Mouse (Mus musculus) cerebellum, adult 8-10 months (tissue): ENCODE results near the gene Edc3.
A peak's percentile ranks its signal among the peaks of the same experiment; 100 is the strongest.

Experiments used
- DNase-seq: peaks from one replicate; pipeline ENCODE4 v3.0.0; 2022

The Edc3 gene

GRCm38 (mm10) chr9:57708068-57708719, at the start of gene Edc3:
Edc3 (plus strand) TSS chr9:57708540.
- DNase-seq, result peak; percentile 79

DNA sequence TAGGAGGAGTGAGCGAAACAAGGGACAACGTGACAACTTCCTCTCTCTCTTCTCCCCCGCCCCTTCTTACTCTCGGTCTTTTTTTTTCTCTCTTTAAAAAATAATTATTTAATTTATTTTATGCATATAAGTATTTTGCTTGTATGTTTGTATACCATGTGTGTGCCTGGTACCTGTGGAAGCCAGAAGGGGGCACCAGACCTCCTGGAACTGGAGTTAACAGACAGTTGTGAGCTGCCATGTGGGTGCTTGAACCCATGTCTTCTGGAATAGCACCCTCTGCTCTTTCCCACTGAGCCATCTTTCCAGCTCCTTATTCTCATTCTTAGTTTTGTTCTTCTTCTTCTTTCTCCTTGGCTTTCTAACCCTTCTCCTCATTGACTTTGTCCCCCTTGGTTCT, 49.4 kb upstream of the Edc3 start:
- no peak for DNase-seq

DNA sequence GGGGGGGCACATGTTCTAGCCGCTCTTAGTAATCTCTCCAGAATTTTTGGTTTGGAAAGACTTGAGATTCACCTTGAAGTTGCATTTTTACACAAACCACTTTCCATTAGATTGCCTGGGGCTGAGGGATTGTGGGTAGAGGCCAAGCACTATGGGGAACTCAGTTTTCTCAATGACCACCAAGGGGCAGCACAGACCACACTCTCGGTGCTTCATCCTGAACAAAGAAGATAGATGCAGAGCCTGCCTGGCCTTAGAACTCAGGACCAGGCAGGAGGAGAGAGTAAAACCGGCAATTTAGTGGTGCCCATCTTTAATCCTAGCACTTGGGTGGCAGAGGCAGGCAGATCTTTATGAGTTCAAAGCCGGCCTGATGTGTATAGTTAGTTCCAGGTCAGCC, 48.6 kb upstream of the Edc3 start:
- peak; percentile 72 for DNase-seq

GRCm38 (mm10) chr9:57660501-57660900, 47.8 kb upstream of the Edc3 start:
- DNase-seq, result no peak

DNA sequence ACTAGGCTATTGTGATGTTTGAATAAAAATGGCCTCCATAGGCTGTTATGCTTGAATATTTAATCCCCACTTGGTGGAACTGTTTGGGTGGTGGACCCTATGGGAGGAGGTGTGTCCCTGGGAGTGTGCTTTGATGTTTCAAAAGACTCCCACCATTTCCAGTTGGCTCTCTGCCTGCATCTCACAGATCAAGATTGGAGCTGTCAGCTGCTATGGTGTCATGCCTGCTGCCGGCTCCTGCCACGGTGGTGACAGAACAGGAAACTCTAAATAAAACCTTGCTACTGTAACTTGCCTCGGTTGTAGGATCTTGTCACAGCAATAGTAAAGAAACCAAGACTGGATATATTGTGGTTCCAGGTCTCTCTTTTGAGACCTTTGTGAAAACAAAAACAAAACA, 46.8 kb upstream of the Edc3 start:
- DNase-seq, result no peak

GRCm38 (mm10) chr9:57664616-57665015, 43.7 kb upstream of the Edc3 start:
- no peak for DNase-seq

DNA sequence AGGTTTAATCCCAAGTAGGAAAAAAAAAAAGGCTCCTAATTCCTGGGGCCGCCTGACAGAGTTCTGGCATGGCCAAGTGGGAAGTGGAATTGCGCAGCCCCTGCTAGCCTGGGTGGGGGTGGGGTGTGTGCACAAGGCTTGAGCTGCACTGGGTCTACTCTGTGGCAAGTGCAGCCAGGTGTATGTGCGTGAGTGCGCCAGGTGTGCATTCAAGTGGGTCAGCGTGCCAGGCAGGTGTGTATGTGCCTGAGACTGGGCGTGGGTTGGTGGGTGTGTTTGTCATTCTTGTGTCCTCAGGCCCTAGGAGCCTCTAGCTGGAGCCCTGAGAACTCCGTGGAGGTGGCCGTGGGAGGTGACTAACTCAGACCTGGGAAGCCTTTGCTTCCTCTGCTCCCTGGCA, 41.8 kb upstream of the Edc3 start:
- no peak for DNase-seq

GRCm38 (mm10) chr9:57667136-57667535, 41.2 kb upstream of the Edc3 start:
- DNase-seq, result no peak

GRCm38 (mm10) chr9:57667817-57668216, 40.5 kb upstream of the Edc3 start:
- no peak for DNase-seq

- no peak for DNase-seq
These were observed 40.1 kb upstream of the Edc3 start for GRCm38 (mm10) chr9:57668277-57668676.

DNA sequence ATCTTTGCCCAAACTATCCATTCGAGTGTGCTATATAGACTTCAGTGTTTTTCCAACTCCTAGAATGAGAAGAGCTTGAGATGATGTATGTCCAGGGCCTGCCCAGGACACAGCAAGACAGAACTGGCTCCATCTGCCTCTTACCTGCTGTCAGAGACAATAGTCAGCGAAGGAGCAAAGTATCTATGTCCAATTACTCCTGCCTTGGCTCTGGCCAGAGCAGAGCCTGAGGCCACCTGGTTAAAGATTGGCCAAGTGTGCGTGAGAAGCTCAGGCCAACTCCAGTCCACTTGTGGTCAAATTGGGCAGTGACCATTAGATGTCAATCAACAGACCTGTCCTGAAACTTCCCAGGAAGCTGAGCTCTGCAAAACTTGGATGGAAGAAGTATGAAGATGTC, 38.8 kb upstream of the Edc3 start:
- no peak for DNase-seq

GRCm38 (mm10) chr9:57671037-57671436, 37.3 kb upstream of the Edc3 start:
- DNase-seq, result no peak

DNA sequence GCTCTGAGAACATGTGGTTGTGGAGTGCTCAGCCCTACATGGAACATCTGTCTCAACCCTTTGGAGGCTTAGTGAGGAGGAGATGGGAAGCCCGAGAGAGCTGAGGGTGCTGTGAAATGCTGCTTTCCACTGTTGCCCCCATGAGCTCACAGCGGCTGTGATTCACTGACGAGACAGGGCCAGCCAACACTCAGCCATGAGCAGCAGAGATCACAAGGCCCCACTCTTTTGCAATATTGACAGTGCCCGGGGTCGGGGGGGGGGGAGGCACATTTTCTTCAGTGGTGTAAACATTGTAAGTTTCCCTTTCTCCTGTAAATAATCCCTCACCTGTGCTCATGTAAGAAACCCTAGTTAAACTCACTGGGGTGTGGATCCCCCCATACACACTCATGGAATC, 36.8 kb upstream of the Edc3 start:
- DNase-seq, result no peak

- DNase-seq, result no peak
These were observed 26.9 kb upstream of the Edc3 start for GRCm38 (mm10) chr9:57681411-57681810.

GRCm38 (mm10) chr9:57683520-57683919, 24.8 kb upstream of the Edc3 start, which contains the start of gene Cyp1a2:
Cyp1a2 (minus strand) TSS chr9:57683703.
- DNase-seq, result no peak

- DNase-seq, result no peak
These were observed 22.3 kb upstream of the Edc3 start for GRCm38 (mm10) chr9:57686011-57686410.

- DNase-seq, result no peak
These were observed 20.6 kb upstream of the Edc3 start, which contains the start of gene Cyp1a1 for GRCm38 (mm10) chr9:57687751-57688150. Cyp1a1 (plus strand) TSS chr9:57687928.

DNA sequence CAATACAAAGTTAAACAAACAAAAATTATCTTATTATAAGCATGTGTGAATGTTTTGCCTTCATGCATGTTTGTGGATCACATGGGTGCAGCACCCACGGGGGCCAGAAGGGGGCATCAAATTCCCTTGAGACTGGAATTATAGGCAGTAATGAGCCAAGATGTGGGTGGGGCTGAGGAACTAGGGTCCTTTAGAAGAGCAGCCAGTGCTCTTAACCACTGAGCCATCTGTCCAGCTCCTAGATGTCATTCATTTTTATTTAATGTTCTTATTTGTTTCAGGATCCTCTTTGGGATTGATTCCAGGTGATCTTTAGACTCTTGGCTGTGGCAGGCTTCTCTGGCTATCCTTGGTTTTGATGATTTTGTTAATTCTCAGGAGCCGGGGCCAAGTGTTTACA, 20.2 kb upstream of the Edc3 start:
- no peak for DNase-seq

- DNase-seq, result no peak
These were observed 19.7 kb upstream of the Edc3 start for GRCm38 (mm10) chr9:57688606-57689005.

- DNase-seq, result no peak
These were observed 14.2 kb upstream of the Edc3 start for GRCm38 (mm10) chr9:57694108-57694507.

GRCm38 (mm10) chr9:57696380-57697285, 11.7 kb upstream of the Edc3 start:
- DNase-seq, result peak; percentile 72

GRCm38 (mm10) chr9:57697380-57697779, 11.0 kb upstream of the Edc3 start:
- DNase-seq, result no peak

DNA sequence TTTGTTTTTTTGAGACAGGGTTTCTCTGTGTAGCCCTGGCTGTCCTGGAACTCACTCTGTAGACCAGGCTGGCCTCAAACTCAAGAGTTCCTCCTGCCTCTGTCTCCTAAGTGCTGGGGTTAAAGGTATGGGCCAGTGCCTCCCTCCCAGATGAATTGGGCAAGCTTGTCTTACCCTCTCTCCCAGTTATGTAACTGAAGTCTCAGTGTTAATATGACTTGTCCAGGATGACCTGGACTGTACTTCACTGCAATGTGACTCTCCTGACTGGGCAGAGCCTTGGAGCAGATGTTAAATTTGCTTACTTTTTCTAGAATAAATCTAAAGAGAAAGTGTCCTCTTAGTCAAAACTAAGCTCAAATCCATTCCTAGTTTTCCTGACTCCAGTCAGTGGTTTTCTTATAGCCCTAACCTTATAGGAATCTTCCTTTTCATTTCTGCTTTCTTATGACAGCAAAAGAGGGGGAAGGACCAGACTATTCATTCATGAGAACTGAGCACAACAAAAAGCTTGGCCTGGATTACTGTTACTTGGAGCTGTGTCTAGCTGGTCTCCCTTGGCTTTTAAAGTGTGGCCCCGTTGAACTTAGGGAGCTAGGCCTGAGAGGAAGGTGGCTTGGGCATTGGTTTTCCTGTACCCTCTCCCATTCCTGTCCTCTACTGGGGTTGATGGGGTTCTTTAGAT, 9.7 kb upstream of the Edc3 start:
- no peak for DNase-seq

DNA sequence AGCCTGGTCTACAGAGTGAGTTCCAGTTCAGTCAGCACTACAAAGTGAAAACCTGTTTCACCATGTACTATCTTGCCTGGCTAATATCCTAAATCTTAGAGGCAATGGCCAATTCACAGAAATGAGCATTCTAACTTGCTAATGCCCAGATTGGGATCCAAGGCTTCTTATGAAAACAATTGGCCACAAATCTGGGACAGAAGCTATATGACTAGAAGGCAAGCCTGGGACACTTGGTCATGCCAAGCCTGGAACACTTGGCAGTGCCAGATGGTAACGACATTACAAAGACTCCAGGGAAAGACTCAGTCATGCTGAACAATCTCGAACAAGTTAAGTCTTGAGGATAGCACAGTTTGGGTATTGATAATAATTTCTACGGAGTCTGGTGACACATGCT, 1.8 kb upstream of the Edc3 start:
- no peak for DNase-seq
